Mouse (Mus musculus) kidney, postnatal 10 days (tissue): ENCODE data around the gene Rasl10a.

Source experiments
- DNase-seq: peaks from one replicate; pipeline ENCODE4 v3.0.0; 2021; ENCODE audit warnings: mixed read lengths

Gene Rasl10a

GRCm38 (mm10) chr11:5057856-5058641, at the start of gene Rasl10a:
TSS of gene Rasl10a (plus strand) at chr11:5058128.
- peak; percentile 68 for DNase-seq

GRCm38 (mm10) chr11:5008867-5009266, 49.1 kb upstream of the Rasl10a start:
- no peak for DNase-seq

- DNase-seq, result no peak
Measured at GRCm38 (mm10) chr11:5009354-5010074, 48.4 kb upstream of the Rasl10a start.

GRCm38 (mm10) chr11:5010205-5010604, 47.7 kb upstream of the Rasl10a start:
- DNase-seq, result no peak

- no peak for DNase-seq
Measured at GRCm38 (mm10) chr11:5011480-5011879, 46.4 kb upstream of the Rasl10a start.

GRCm38 (mm10) chr11:5012213-5012715, 45.7 kb upstream of the Rasl10a start:
- no peak for DNase-seq

- DNase-seq, result peak; percentile 75
Measured at GRCm38 (mm10) chr11:5015720-5016119, 42.2 kb upstream of the Rasl10a start.

GRCm38 (mm10) chr11:5016286-5016685, 41.6 kb upstream of the Rasl10a start:
- no peak for DNase-seq

GRCm38 (mm10) chr11:5017506-5017905, 40.4 kb upstream of the Rasl10a start:
- DNase-seq, result peak; percentile 52

- DNase-seq, result no peak
Measured at GRCm38 (mm10) chr11:5025108-5025507, 32.8 kb upstream of the Rasl10a start.

- DNase-seq, result no peak
Measured at GRCm38 (mm10) chr11:5028228-5028627, 29.7 kb upstream of the Rasl10a start.

- DNase-seq, result no peak
Measured at GRCm38 (mm10) chr11:5032706-5033105, 25.2 kb upstream of the Rasl10a start.

- DNase-seq, result peak; percentile 55
Measured at GRCm38 (mm10) chr11:5033136-5033535, 24.8 kb upstream of the Rasl10a start.

- no peak for DNase-seq
Measured at GRCm38 (mm10) chr11:5035421-5035820, 22.5 kb upstream of the Rasl10a start.

GRCm38 (mm10) chr11:5037146-5037854, 20.6 kb upstream of the Rasl10a start:
- peak; percentile 56 for DNase-seq

GRCm38 (mm10) chr11:5040585-5040984, 17.3 kb upstream of the Rasl10a start:
- no peak for DNase-seq

- no peak for DNase-seq
Measured at GRCm38 (mm10) chr11:5041144-5041780, 16.7 kb upstream of the Rasl10a start.

- DNase-seq, result no peak
Measured at GRCm38 (mm10) chr11:5042645-5043381, 15.1 kb upstream of the Rasl10a start.

GRCm38 (mm10) chr11:5046321-5046926, 11.5 kb upstream of the Rasl10a start:
- DNase-seq, result no peak

GRCm38 (mm10) chr11:5051629-5052028, 6.3 kb upstream of the Rasl10a start:
- DNase-seq, result no peak

- no peak for DNase-seq
Measured at GRCm38 (mm10) chr11:5052200-5052854, 5.6 kb upstream of the Rasl10a start.
